Mouse (Mus musculus): Measurements from ENCODE around the gene Cdc42. TPM values are rescaled to one million over a fixed set of nuclear protein-coding genes. Genes with fewer than 3 reads are reported as not detected.

The Cdc42 gene
- polyA plus RNA-seq, 1 experiment from 2014 or later: 592 TPM

- H3K4me1 ChIP-seq (replicated peaks; ENCODE audit: insufficient read depth, low read length): 0 out of 2 replicates have a peak, but pooled peaks cover 4% of the 10 kb centered on the region
- H3K9ac ChIP-seq (ENCODE audit: low read depth, low read length): no peak overlapping the region
- DNase-seq (ENCODE audit: low spot score) (no peak), ATAC-seq (replicated peaks; ENCODE audit: low FRiP score, low read depth) (no peak)
- H3K36me3 ChIP-seq (ENCODE audit: insufficient read depth, low read length): no peaks in the 10 kb centered on the region; the same call in 1 of the 2 replicates
- no peak overlapping the region for H3K4me3 ChIP-seq (replicated peaks; ENCODE audit: low read depth, low read length)
- H3K27ac ChIP-seq: no peak overlapping the region
- no peak overlapping the region for H3K4me2 ChIP-seq (ENCODE audit: low read length)
- WGBS: 95% methylated on average over 1 of the region's 1 CpGs
- H3K9me3 ChIP-seq (replicated peaks; ENCODE audit: low read length): no peaks in the 10 kb centered on the region
- TF ChIP-seq CTCF (IDR thresholded peaks at IDR 0.05; ENCODE audit: low read depth): no peak
- no peaks in the 10 kb centered on the region for H3K27me3 ChIP-seq (ENCODE audit: insufficient read depth, low read length)
Observed at GRCm38 (mm10) chr4:137345790-137346189, 11.7 kb downstream of the Cdc42 start.

GRCm38 (mm10) chr4:137345112-137345511 is 12.4 kb downstream of the Cdc42 start:
- no peaks in the 10 kb centered on the region; the same call in 1 of the 2 replicates for H3K36me3 ChIP-seq (ENCODE audit: insufficient read depth, low read length)
- 85% methylated on average over 2 of the region's 2 CpGs for WGBS
- H3K27me3 ChIP-seq (ENCODE audit: insufficient read depth, low read length): no peaks in the 10 kb centered on the region
- 0 out of 2 replicates have a peak, but pooled peaks cover 4% of the 10 kb centered on the region for H3K4me1 ChIP-seq (replicated peaks; ENCODE audit: insufficient read depth, low read length)
- H3K9ac ChIP-seq (ENCODE audit: low read depth, low read length): no peak overlapping the region
- no peak overlapping the region for H3K27ac ChIP-seq
- TF ChIP-seq CTCF (IDR thresholded peaks at IDR 0.05; ENCODE audit: low read depth): no peak
- DNase-seq (ENCODE audit: low spot score): no peak
- H3K4me2 ChIP-seq (ENCODE audit: low read length): no peak overlapping the region
- H3K4me3 ChIP-seq (replicated peaks; ENCODE audit: low read depth, low read length): no peak overlapping the region
- no peak for ATAC-seq (replicated peaks; ENCODE audit: low FRiP score, low read depth)
- no peaks in the 10 kb centered on the region for H3K9me3 ChIP-seq (replicated peaks; ENCODE audit: low read length)

GRCm38 (mm10) chr4:137342816-137343215 is 14.7 kb downstream of the Cdc42 start:
- 81% methylated on average over 1 of the region's 1 CpGs for WGBS
- no peak for TF ChIP-seq CTCF (IDR thresholded peaks at IDR 0.05; ENCODE audit: low read depth)
- DNase-seq (ENCODE audit: low spot score) (no peak), ATAC-seq (replicated peaks; ENCODE audit: low FRiP score, low read depth) (no peak)
- H3K4me2 ChIP-seq (ENCODE audit: low read length): no peak overlapping the region
- no peak overlapping the region for H3K9ac ChIP-seq (ENCODE audit: low read depth, low read length)
- no peak overlapping the region for H3K4me3 ChIP-seq (replicated peaks; ENCODE audit: low read depth, low read length)
- H3K4me1 ChIP-seq (replicated peaks; ENCODE audit: insufficient read depth, low read length): 0 out of 2 replicates have a peak, but pooled peaks cover 4% of the 10 kb centered on the region
- no peaks in the 10 kb centered on the region for H3K27me3 ChIP-seq (ENCODE audit: insufficient read depth, low read length)
- no peaks in the 10 kb centered on the region for H3K9me3 ChIP-seq (replicated peaks; ENCODE audit: low read length)
- no peaks in the 10 kb centered on the region; the same call in 1 of the 2 replicates for H3K36me3 ChIP-seq (ENCODE audit: insufficient read depth, low read length)
- H3K27ac ChIP-seq: no peak overlapping the region

- Histone ChIP-seq H3K4me2 (ENCODE audit: low read length) (no peak overlapping the region), H3K4me1 (replicated peaks; ENCODE audit: insufficient read depth, low read length) (no peaks in the 10 kb centered on the region), H3K9ac (ENCODE audit: low read depth, low read length) (no peak overlapping the region), H3K9me3 (replicated peaks; ENCODE audit: low read length) (no peaks in the 10 kb centered on the region), H3K27me3 (ENCODE audit: insufficient read depth, low read length) (no peaks in the 10 kb centered on the region), H3K27ac (no peak overlapping the region), H3K36me3 (ENCODE audit: insufficient read depth, low read length) (0 out of 2 replicates have a peak, but pooled peaks cover 3% of the 10 kb centered on the region), H3K4me3 (replicated peaks; ENCODE audit: low read depth, low read length) (no peak overlapping the region)
- TF ChIP-seq CTCF (IDR thresholded peaks at IDR 0.05; ENCODE audit: low read depth): no peak
- WGBS: 85% methylated on average over 1 of the region's 1 CpGs
- ATAC-seq (replicated peaks; ENCODE audit: low FRiP score, low read depth) (no peak), DNase-seq (ENCODE audit: low spot score) (no peak)
Observed at GRCm38 (mm10) chr4:137339415-137339814, 18.1 kb downstream of the Cdc42 start.

- H3K27ac ChIP-seq: 0 out of 2 replicates have a peak overlapping the region, but pooled peaks have one; percentile 5
- ATAC-seq (replicated peaks; ENCODE audit: low FRiP score, low read depth): no peak
- H3K9ac ChIP-seq (ENCODE audit: low read depth, low read length): no peak overlapping the region
- 0 out of 2 replicates have a peak, but pooled peaks cover 14% of the 10 kb centered on the region for H3K36me3 ChIP-seq (ENCODE audit: insufficient read depth, low read length)
- no peaks in the 10 kb centered on the region for H3K27me3 ChIP-seq (ENCODE audit: insufficient read depth, low read length)
- no peak overlapping the region for H3K4me3 ChIP-seq (replicated peaks; ENCODE audit: low read depth, low read length)
- TF ChIP-seq CTCF (IDR thresholded peaks at IDR 0.05; ENCODE audit: low read depth): no peak
- H3K4me2 ChIP-seq (ENCODE audit: low read length): no peak overlapping the region
- no peak for DNase-seq (ENCODE audit: low spot score)
- WGBS: 81% methylated on average over 5 of the region's 5 CpGs
- no peaks in the 10 kb centered on the region for H3K9me3 ChIP-seq (replicated peaks; ENCODE audit: low read length)
- H3K4me1 ChIP-seq (replicated peaks; ENCODE audit: insufficient read depth, low read length): no peaks in the 10 kb centered on the region
Observed at GRCm38 (mm10) chr4:137336468-137336867, 21.1 kb downstream of the Cdc42 start.

GRCm38 (mm10) chr4:137332051-137332450 is 25.5 kb downstream of the Cdc42 start:
- peaks cover 41% of the 10 kb centered on the region for H3K36me3 ChIP-seq (ENCODE audit: insufficient read depth, low read length)
- H3K9ac ChIP-seq (ENCODE audit: low read depth, low read length): no peak overlapping the region
- no peak for ATAC-seq (replicated peaks; ENCODE audit: low FRiP score, low read depth)
- no peaks in the 10 kb centered on the region for H3K9me3 ChIP-seq (replicated peaks; ENCODE audit: low read length)
- no peak overlapping the region for H3K4me2 ChIP-seq (ENCODE audit: low read length)
- no peak overlapping the region for H3K4me3 ChIP-seq (replicated peaks; ENCODE audit: low read depth, low read length)
- no peak for DNase-seq (ENCODE audit: low spot score)
- H3K27me3 ChIP-seq (ENCODE audit: insufficient read depth, low read length): no peaks in the 10 kb centered on the region
- no peak overlapping the region for H3K27ac ChIP-seq
- H3K4me1 ChIP-seq (replicated peaks; ENCODE audit: insufficient read depth, low read length): no peaks in the 10 kb centered on the region
- TF ChIP-seq CTCF (IDR thresholded peaks at IDR 0.05; ENCODE audit: low read depth): no peak

GRCm38 (mm10) chr4:137326494-137326893 is 31.0 kb downstream of the Cdc42 start:
- H3K4me1 ChIP-seq (replicated peaks; ENCODE audit: insufficient read depth, low read length): no peaks in the 10 kb centered on the region
- no peak overlapping the region for H3K4me3 ChIP-seq (replicated peaks; ENCODE audit: low read depth, low read length)
- H3K9ac ChIP-seq (ENCODE audit: low read depth, low read length): no peak overlapping the region
- 82% methylated on average over 3 of the region's 3 CpGs for WGBS
- H3K27ac ChIP-seq: no peak overlapping the region
- H3K27me3 ChIP-seq (ENCODE audit: insufficient read depth, low read length): no peaks in the 10 kb centered on the region
- no peak for ATAC-seq (replicated peaks; ENCODE audit: low FRiP score, low read depth)
- TF ChIP-seq CTCF (IDR thresholded peaks at IDR 0.05; ENCODE audit: low read depth): no peak
- no peaks in the 10 kb centered on the region for H3K9me3 ChIP-seq (replicated peaks; ENCODE audit: low read length)
- no peak overlapping the region for H3K4me2 ChIP-seq (ENCODE audit: low read length)
- peaks cover 51% of the 10 kb centered on the region for H3K36me3 ChIP-seq (ENCODE audit: insufficient read depth, low read length)
- DNase-seq (ENCODE audit: low spot score): no peak
